Mouse (Mus musculus) A20 (cell line): ENCODE results near the gene Smim14.
"Not testable (repeated sequence)": the region's sequence is repeated elsewhere in the genome, so short reads cannot be mapped to it uniquely, and the experiment has no call there.

Source experiments
- DNase-seq: peaks from one replicate; pipeline ENCODE4 v3.0.0-alpha.2; 2011; ENCODE audit warnings: low read depth, low spot score

Smim14 gene

GRCm38 (mm10) chr5:65524831-65525230 lies 12.2 kb downstream of the Smim14 start:
- no peak for DNase-seq

DNA sequence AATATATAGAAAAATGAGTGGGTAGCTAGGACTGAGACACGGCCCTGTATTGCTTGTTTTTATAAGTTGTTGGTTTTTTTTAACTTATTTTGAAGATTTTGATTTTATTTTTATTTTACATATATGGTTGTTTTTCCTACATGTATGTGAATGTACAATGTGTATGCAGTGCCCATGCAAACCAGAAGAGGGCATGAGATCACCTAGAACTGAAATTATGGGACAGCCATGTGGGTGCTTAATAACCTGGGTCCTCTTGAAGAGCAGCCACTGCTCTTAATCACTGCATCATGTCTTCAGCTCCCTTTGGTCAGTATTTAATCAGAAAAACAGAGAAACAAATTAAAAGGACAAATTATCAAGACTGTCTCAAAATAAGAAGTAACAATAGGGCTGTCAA lies 15.2 kb downstream of the Smim14 start:
- peak; percentile 73 for DNase-seq

GRCm38 (mm10) chr5:65514635-65515278 lies 22.2 kb downstream of the Smim14 start:
- DNase-seq, result peak; percentile 90

GRCm38 (mm10) chr5:65513506-65513905 lies 23.5 kb downstream of the Smim14 start:
- DNase-seq, result no peak

DNA sequence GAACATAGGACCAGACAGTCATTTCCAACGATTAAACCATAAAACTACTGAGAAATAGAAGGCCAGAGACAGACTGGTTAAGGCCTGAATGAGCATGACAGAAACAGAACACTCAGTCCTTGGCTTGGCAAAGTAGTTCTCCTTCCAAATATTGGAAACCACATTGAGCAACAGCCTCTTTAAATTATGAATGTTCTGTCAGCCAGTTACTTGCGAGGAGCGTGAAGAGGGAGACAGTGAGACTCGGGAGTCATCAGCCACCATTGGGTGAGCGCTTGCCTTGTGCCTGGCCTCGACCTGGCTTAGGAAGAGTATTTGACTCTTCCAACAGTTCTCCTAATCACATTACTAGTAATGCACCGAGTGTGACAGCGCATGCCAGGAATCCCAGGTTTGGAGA lies 28.6 kb downstream of the Smim14 start:
- no peak for DNase-seq

DNA sequence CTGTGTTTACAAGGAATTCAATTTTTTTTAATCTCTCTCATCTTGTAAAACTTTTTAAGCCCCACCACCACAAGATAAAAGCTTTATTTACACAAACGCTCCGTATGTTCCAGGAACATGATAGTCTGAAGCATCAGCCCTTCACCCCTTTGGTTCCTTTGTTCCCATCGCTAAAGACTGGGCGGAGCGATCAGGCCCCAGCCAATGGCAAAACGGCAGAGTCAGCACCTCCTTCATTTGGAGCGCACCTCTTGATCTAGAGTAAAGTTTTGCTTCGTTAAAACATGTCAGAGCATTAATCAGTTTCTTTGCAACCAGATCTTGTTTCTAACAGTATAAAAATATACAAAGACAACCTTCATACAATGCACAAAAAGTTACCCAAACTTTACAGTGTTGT lies 31.2 kb downstream of the Smim14 start:
- no peak for DNase-seq

DNA sequence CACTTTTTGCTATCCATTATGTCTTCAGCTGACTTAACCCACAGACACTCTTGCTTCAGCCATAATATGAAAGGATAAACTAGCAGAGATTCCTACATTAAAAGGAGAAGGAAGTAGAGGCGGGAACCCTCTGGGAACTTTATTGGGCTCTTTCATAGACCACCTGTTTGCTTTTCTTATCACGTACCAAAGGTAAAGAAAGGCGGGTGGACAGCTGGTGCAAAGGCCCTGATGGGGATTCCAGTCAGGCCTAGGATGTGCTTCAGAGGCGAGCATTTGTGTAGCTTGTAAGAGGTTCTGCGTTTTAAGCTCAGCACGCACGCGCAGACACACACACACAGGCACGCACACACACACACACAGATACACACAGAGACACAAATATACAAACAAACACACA lies 35.6 kb downstream of the Smim14 start:
- DNase-seq, result no peak

GRCm38 (mm10) chr5:65500231-65500630 lies 36.8 kb downstream of the Smim14 start:
- no peak for DNase-seq

- DNase-seq, result peak; percentile 95
Observed at GRCm38 (mm10) chr5:65492716-65493531, 44.1 kb downstream of the Smim14 start, which contains the start of gene Gm43552. Gene Gm43552 (minus strand): TSS chr5:65492833.

- peak; percentile 90 for DNase-seq
Observed at GRCm38 (mm10) chr5:65491767-65492715, 44.9 kb downstream of the Smim14 start.

- DNase-seq, result peak; percentile 24
Observed at GRCm38 (mm10) chr5:65489830-65490229, 47.2 kb downstream of the Smim14 start.

GRCm38 (mm10) chr5:65488725-65489124 lies 48.3 kb downstream of the Smim14 start:
- no peak for DNase-seq

DNA sequence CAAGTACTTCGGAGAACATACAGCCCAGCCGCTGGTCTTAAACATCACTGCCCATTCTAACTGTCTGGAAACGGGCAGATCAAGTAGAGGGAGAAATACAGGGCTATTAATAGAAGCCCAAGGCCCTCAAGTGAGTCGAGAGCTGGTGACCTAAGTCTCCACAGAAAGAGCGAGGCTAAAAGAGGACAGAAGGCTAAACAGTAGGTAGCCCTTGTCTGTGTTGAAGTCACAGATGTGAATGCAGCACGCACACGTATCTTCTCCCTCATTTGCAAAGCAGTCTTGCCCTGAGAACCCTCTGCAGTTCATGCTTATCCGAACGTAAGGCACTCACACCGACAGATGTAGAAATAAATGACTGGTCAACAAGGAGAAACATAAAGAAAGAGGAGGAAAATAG lies 49.6 kb downstream of the Smim14 start:
- DNase-seq, result peak; percentile 87

DNA sequence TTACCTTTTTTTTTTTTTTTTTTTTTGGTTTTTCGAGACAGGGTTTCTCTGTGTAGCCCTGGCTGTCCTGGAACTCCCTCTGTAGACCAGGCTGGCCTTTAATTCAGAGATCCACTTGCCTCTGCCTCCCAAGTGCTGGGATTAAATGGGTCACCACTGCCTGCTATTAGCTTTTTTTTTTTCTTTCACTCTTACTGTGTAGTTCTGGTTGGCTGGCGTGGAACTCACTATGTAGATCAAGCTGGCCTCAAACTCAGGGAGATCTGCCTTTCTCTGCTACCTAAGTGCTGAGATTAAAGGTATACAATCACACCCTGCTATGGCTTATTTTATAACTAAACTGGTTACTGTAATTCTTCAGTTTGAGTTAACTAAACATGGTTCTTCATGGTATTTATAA lies 50.5 kb downstream of the Smim14 start:
- peak; percentile 83 for DNase-seq

DNA sequence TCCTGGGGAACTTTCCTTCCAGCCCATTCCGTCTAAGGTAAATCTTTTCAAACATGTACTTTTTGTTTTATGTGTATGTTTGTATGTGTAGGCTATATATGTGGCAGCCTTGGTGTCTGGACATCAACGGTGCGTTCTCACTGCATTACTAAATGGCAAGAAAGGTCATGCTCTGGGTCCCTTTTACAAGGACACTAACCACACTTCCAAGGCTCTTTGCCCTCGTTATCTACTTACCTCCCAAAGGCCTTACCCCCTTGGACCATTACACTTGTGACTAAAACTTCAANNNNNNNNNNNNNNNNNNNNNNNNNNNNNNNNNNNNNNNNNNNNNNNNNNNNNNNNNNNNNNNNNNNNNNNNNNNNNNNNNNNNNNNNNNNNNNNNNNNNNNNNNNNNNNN lies 54.0 kb downstream of the Smim14 start:
- DNase-seq, result no peak

DNA sequence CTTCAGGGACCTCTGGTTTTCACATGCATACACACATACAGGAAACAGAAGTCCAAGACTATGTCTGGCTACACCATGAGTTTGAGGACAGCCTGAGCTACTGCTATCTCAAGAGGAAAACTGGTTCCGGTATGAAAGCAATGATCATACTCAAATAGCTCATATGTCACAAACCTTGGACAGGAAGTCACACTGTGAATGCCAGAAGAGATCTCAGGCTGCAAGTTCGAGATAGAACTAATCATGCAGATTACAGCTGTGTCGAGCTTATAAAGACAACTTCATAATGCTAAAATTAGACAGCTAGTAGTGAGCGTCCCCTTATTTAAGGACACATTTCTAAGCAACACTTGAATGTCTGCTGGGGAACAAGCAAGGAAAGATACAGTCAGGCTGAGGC lies 56.5 kb downstream of the Smim14 start:
- peak; percentile 56 for DNase-seq

DNA sequence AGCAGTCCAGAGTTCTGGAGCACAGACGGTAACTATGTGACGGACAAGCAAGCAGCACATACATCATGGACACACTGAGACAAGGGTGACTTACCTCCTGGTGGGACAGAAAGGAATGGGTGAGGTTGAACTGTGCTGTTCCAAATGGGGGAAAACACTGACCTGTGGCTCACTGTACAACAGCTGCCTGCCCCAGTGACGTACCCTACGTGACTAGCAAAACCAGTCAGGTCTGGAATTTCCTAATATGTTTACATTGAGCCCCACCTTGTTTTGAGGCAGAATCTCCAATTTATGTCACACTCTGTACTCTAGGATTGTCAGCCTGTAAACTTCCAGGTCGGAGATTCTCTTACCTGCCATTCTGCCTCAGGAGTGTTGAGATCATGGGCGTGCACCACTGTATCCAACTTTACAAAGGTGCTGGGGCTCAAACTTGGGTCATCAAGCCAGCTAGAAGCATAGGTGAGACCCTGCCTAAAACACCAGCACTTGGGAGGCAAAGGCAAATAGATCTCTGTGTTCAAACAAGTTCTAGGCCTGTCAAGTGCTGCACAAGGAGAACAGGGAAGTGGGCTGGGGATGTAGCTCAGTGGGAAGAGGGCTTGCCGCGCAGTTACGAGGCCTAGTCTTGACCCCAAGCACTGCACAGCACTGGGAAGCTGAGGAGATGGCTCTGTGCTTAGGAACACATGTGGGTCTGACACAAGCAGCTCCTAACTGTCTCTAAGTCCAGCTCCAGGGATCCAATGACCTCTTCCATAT lies 57.1 kb downstream of the Smim14 start:
- no peak for DNase-seq

DNA sequence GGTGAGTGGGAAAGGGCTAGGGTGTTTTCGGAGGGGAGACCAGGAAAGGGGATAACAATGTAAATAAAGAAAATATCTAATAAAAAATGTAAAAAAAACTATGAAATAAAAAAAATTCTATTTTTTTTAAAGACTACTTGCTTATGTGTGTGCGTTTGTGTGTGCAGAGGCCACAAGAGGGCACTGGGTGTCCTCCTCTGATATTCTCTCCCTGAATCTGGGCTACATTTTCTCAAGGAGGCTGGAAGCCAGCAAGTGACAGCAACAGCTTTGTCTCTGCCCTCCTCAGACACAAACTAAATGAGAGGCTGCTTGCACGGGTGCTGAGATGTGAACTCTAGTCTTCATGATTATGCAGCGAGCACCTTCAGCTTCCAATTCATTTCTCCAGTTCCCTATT lies 58.8 kb downstream of the Smim14 start:
- peak; percentile 66 for DNase-seq

DNA sequence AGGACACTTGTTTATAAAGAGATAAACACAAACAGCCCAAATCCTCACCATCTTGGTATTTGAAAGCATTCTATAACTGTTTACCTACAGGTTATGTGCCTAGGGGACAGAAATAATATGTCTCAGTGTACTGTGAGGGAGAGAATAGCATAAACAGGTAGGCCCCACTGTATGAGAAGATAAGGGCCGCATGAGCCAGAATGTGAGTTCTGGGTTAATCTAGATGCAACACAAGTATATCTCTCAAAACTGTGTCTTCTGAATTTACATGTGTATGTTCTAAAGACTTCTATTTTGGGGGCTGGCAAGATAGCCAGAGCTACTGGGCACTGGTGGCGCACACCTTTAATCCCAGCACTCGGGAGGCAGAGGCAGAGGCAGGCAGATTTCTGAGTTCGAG lies 60.2 kb downstream of the Smim14 start:
- DNase-seq, result not testable (repeated sequence)

DNA sequence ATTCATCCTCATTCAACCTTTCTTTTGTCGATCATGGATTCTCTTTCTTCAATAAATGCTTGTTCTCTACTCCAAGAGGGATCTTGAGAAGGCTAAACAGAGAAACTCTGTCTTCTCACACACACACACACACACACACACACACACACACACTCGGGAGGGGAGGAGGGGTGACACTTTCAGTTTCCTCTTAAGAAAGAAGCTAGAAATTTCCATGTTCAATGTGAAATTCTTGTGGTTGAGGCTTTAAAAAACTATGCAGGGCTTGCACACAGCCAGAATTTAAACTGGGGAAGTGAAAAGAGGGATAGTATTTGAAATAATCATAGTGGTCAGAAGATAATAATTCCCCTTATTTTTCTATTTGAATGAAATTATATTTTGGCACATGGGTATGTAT lies 61.2 kb downstream of the Smim14 start:
- peak; percentile 51 for DNase-seq

- DNase-seq, result no peak
Observed at GRCm38 (mm10) chr5:65469766-65470165, 67.2 kb downstream of the Smim14 start.
